Mouse (Mus musculus): Measurements from ENCODE around the gene Polr2l. TPM values are rescaled to one million over a fixed set of nuclear protein-coding genes. Genes with fewer than 3 reads are reported as not detected.
A peak's percentile ranks its signal among the peaks of the same experiment; 100 is the strongest.

Polr2l gene
- polyA plus RNA-seq, 1 experiment from 2014 or later: 68.3 TPM

GRCm38 (mm10) chr7:141483114-141483653 is 8.3 kb upstream of the Polr2l start:
- Histone ChIP-seq H3K27me3 (no peaks in the 10 kb centered on the region; the same call in 1 of the 2 replicates), H3K36me3 (no peaks in the 10 kb centered on the region), H3K27ac (replicated peaks) (no peak overlapping the region), H3K9me3 (no peaks in the 10 kb centered on the region), H3K4me1 (peaks cover 33% of the 10 kb centered on the region), H3K9ac (replicated peaks) (no peak overlapping the region), H3K4me3 (no peak overlapping the region; the same call in 1 of the 2 replicates), H3K4me2 (replicated peaks) (peak overlapping the region; percentile 91; the same call in 1 of the 2 replicates)
- WGBS: 74% methylated on average over 6 of the region's 6 CpGs
- no peak for ATAC-seq (replicated peaks)

GRCm38 (mm10) chr7:141482531-141483024 is 7.6 kb upstream of the Polr2l start:
- H3K27ac ChIP-seq (replicated peaks): no peak overlapping the region
- no peaks in the 10 kb centered on the region for H3K9me3 ChIP-seq
- no peaks in the 10 kb centered on the region for H3K36me3 ChIP-seq
- 2% methylated on average over 11 of the region's 11 CpGs for WGBS
- H3K27me3 ChIP-seq: no peaks in the 10 kb centered on the region; the same call in 1 of the 2 replicates
- peak overlapping the region; percentile 64 for H3K4me3 ChIP-seq
- ATAC-seq (replicated peaks): 0 out of 2 replicates have a peak, but pooled peaks have one; percentile 6
- peaks cover 33% of the 10 kb centered on the region for H3K4me1 ChIP-seq
- H3K9ac ChIP-seq (replicated peaks): peak overlapping the region; percentile 63
- peak overlapping the region; percentile 91 for H3K4me2 ChIP-seq (replicated peaks)

- H3K27ac ChIP-seq (replicated peaks): no peak overlapping the region
- under 1% methylated on average over 80 of the region's 81 CpGs for WGBS
- ATAC-seq (replicated peaks): peak; percentile 55
- peak overlapping the region; percentile 63 for H3K9ac ChIP-seq (replicated peaks)
- no peaks in the 10 kb centered on the region for H3K36me3 ChIP-seq
- peaks cover 35% of the 10 kb centered on the region for H3K4me1 ChIP-seq
- H3K9me3 ChIP-seq: no peaks in the 10 kb centered on the region
- H3K4me3 ChIP-seq: peak overlapping the region; percentile 64
- H3K4me2 ChIP-seq (replicated peaks): peak overlapping the region; percentile 91
- H3K27me3 ChIP-seq: peaks cover 7% of the 10 kb centered on the region; the same call in 1 of the 2 replicates
Observed at GRCm38 (mm10) chr7:141481498-141482401, 6.8 kb upstream of the Polr2l start.

DNA sequence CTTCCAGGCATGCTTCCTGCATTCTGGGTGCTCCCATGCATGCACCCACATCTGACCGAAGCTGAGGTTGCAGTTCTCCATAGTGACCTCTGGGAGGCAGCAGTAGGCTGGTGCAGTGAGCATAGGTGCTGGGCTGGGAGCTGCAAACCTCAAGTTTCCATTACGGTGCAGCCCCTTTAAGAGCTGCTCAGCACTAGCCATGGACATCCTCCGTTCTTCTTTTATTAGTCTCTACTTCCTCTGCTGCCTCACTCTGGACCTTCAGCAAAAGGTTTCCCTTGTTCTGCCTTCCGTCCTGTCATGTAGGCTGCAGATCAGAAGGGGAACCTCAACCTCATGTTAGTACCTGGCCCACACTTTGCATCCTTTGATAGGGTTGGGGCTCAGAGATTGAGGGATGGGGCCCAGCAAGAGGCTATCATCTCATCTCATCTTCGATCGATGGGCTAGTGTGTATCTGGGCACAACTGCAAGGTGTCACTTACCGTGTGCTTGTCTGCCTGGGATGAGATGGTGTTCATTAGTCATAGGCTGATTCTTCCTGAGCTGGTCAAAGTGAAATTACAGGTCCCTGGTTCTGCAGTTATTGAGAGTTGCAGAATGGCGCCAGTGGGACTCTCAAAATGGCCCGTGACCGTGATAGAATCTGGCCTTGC is 6.0 kb upstream of the Polr2l start:
- Histone ChIP-seq H3K27me3 (peaks cover 13% of the 10 kb centered on the region), H3K4me3 (peak overlapping the region; percentile 64), H3K9me3 (no peaks in the 10 kb centered on the region), H3K4me2 (replicated peaks) (peak overlapping the region; percentile 91), H3K9ac (replicated peaks) (no peak overlapping the region), H3K36me3 (no peaks in the 10 kb centered on the region), H3K4me1 (peaks cover 42% of the 10 kb centered on the region), H3K27ac (replicated peaks) (no peak overlapping the region)
- WGBS: 7% methylated on average over 10 of the region's 10 CpGs
- peak; percentile 51 for ATAC-seq (replicated peaks)

GRCm38 (mm10) chr7:141478270-141478748 is 3.4 kb upstream of the Polr2l start:
- peaks cover 15% of the 10 kb centered on the region for H3K27me3 ChIP-seq
- no peak overlapping the region for H3K9ac ChIP-seq (replicated peaks)
- WGBS: 83% methylated on average over 5 of the region's 5 CpGs
- no peak overlapping the region for H3K27ac ChIP-seq (replicated peaks)
- H3K9me3 ChIP-seq: no peaks in the 10 kb centered on the region
- no peak overlapping the region for H3K4me3 ChIP-seq
- no peak for ATAC-seq (replicated peaks)
- no peaks in the 10 kb centered on the region for H3K36me3 ChIP-seq
- H3K4me2 ChIP-seq (replicated peaks): no peak overlapping the region
- H3K4me1 ChIP-seq: peaks cover 54% of the 10 kb centered on the region

DNA sequence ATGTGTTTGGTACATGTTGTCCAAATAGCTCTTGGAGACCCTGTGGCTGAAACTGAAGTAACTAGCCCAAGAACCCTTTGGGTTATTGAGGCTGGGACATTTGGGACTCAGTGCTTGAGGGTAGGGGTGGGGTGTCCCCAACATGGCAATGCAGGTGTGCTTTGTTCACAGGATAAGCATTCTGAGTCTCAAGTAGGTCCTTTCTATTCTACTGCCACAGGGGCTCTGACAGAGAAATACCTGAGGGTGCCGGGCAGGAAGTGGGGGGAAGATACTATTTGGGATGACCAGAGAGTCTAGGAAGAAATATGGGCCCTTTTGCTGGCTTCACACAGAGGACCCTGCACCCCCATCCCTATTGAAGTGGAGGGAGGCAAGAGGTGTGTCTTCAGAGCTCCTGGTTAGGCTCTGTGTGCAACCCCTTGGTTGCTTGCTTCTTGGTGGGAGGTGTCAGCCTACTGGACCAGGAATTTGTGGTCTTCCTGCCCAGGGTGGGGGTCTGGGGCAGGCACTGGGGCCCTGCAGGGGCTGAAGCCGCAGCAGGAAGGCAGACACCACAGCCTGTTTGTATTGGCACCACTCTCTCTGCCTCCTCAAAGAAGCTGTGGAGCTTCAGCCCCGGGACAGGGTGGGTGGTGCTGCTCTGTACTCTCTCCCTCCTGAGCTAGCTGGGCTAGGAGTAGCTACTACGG is 2.8 kb upstream of the Polr2l start:
- Histone ChIP-seq H3K4me1 (peaks cover 49% of the 10 kb centered on the region), H3K27me3 (peaks cover 15% of the 10 kb centered on the region), H3K9me3 (no peaks in the 10 kb centered on the region), H3K27ac (replicated peaks) (no peak overlapping the region), H3K4me2 (replicated peaks) (no peak overlapping the region), H3K36me3 (peaks cover 2% of the 10 kb centered on the region), H3K4me3 (no peak overlapping the region), H3K9ac (replicated peaks) (no peak overlapping the region)
- 72% methylated on average over 4 of the region's 4 CpGs for WGBS
- no peak for ATAC-seq (replicated peaks)

GRCm38 (mm10) chr7:141476981-141477370 is 2.0 kb upstream of the Polr2l start:
- no peak overlapping the region; the same call in 1 of the 2 replicates for H3K27ac ChIP-seq (replicated peaks)
- ATAC-seq (replicated peaks): no peak
- peaks cover 41% of the 10 kb centered on the region for H3K4me1 ChIP-seq
- no peaks in the 10 kb centered on the region for H3K9me3 ChIP-seq
- no peak overlapping the region for H3K4me2 ChIP-seq (replicated peaks)
- 23% methylated on average over 7 of the region's 7 CpGs for WGBS
- H3K9ac ChIP-seq (replicated peaks): no peak overlapping the region
- H3K36me3 ChIP-seq: peaks cover 10% of the 10 kb centered on the region
- H3K4me3 ChIP-seq: no peak overlapping the region; the same call in 1 of the 2 replicates
- H3K27me3 ChIP-seq: peaks cover 15% of the 10 kb centered on the region

- H3K4me3 ChIP-seq: peak overlapping the region; percentile 79
- ATAC-seq (replicated peaks): no peak
- H3K4me1 ChIP-seq: peaks cover 36% of the 10 kb centered on the region
- peaks cover 13% of the 10 kb centered on the region for H3K36me3 ChIP-seq
- WGBS: 5% methylated on average over 17 of the region's 17 CpGs
- no peaks in the 10 kb centered on the region for H3K9me3 ChIP-seq
- no peak overlapping the region; the same call in 1 of the 2 replicates for H3K9ac ChIP-seq (replicated peaks)
- peak overlapping the region; percentile 87 for H3K4me2 ChIP-seq (replicated peaks)
- no peak overlapping the region; the same call in 1 of the 2 replicates for H3K27ac ChIP-seq (replicated peaks)
- peaks cover 15% of the 10 kb centered on the region for H3K27me3 ChIP-seq
Observed at GRCm38 (mm10) chr7:141476226-141476980, 1.5 kb upstream of the Polr2l start.

GRCm38 (mm10) chr7:141475805-141476158 is 850 bp upstream of the Polr2l start:
- WGBS: 3% methylated on average over 12 of the region's 12 CpGs
- H3K27ac ChIP-seq (replicated peaks): peak overlapping the region; percentile 82; the same call in 1 of the 2 replicates

GRCm38 (mm10) chr7:141474160-141474559 is 772 bp downstream of the Polr2l start:
- no peak overlapping the region for H3K27ac ChIP-seq (replicated peaks)
- 6% methylated on average over 5 of the region's 5 CpGs for whole genome bisulfite sequencing
- H3K9ac ChIP-seq (replicated peaks): peak overlapping the region; percentile 80
- H3K4me1 ChIP-seq: peaks cover 42% of the 10 kb centered on the region
- H3K9me3 ChIP-seq: no peaks in the 10 kb centered on the region
- peak overlapping the region; percentile 79 for H3K4me3 ChIP-seq
- H3K4me2 ChIP-seq (replicated peaks): peak overlapping the region; percentile 87
- peaks cover 15% of the 10 kb centered on the region for H3K27me3 ChIP-seq
- ATAC-seq (replicated peaks): no peak
- peaks cover 29% of the 10 kb centered on the region for H3K36me3 ChIP-seq

More at GRCm38 (mm10) chr7:141475805-141476158, 850 bp upstream of the Polr2l start:
- peaks cover 15% of the 10 kb centered on the region for H3K27me3 ChIP-seq
- H3K4me3 ChIP-seq: peak overlapping the region; percentile 79
- no peak for ATAC-seq (replicated peaks)
- peak overlapping the region; percentile 80 for H3K9ac ChIP-seq (replicated peaks)
- no peaks in the 10 kb centered on the region for H3K9me3 ChIP-seq
- peaks cover 19% of the 10 kb centered on the region for H3K36me3 ChIP-seq
- peaks cover 29% of the 10 kb centered on the region for H3K4me1 ChIP-seq
- peak overlapping the region; percentile 87 for H3K4me2 ChIP-seq (replicated peaks)

DNA sequence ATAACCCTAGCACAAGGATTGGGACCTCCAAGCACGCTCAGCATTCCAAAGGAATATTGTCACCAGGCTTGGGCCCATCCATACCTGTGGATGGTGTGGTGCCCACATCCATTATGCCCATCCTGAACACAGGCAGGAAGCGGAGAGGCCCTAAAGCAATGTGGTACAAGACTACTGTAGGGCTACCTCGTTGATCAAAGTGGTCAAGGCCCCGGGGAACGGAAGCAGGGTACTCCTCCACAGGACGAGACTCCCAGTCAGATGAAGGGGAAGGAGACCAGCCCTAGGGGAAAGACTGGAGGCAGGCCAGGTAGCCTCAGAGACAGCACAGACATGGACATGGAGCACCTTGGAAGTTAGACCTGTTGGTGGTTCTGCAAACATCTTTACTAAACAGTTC is 2.2 kb downstream of the Polr2l start:
- Histone ChIP-seq H3K4me1 (peaks cover 56% of the 10 kb centered on the region), H3K27me3 (peaks cover 15% of the 10 kb centered on the region)
- 94% methylated on average over 6 of the region's 6 CpGs for WGBS

More for the DNA sequence above, 2.2 kb downstream of the Polr2l start:
- no peak for ATAC-seq (replicated peaks)
- H3K36me3 ChIP-seq: peaks cover 29% of the 10 kb centered on the region
- no peak overlapping the region for H3K9ac ChIP-seq (replicated peaks)
- no peak overlapping the region for H3K4me2 ChIP-seq (replicated peaks)
- no peak overlapping the region for H3K4me3 ChIP-seq
- H3K9me3 ChIP-seq: no peaks in the 10 kb centered on the region
- no peak overlapping the region for H3K27ac ChIP-seq (replicated peaks)

Measured in forebrain, embryonic 15.5 days (tissue).